Mouse (Mus musculus): Measurements from ENCODE around the gene Pced1a. TPM values are rescaled to one million over a fixed set of nuclear protein-coding genes. Genes with fewer than 3 reads are reported as not detected.

Pced1a gene
- polyA plus RNA-seq, 1 experiment from 2014 or later, result 12.3 TPM

Other genes with a start within 250 kb of the Pced1a start
- gene Snrpb, start 245.3 kb downstream of the Pced1a start, polyA plus RNA-seq (2014; fragmentation: Nextera tagmentation; extraction: Ambion mirVana), result 472 and 523 TPM in 2 replicates
- gene Tmc2, start 229.5 kb downstream of the Pced1a start, polyA plus RNA-seq (2014; fragmentation: Nextera tagmentation; extraction: Ambion mirVana), result not detected in 2 replicates
- 229 and 230 TPM in 2 replicates for gene Nop56, start 150.3 kb downstream of the Pced1a start, polyA plus RNA-seq (2014; fragmentation: Nextera tagmentation; extraction: Ambion mirVana)
- 159 and 166 TPM in 2 replicates for gene Idh3b, start 140.2 kb downstream of the Pced1a start, polyA plus RNA-seq (2014; fragmentation: Nextera tagmentation; extraction: Ambion mirVana)
- gene Ebf4, start 129.5 kb downstream of the Pced1a start, polyA plus RNA-seq (2014; fragmentation: Nextera tagmentation; extraction: Ambion mirVana), result 4.2 and 5.1 TPM in 2 replicates
- 94.8 and 106 TPM in 2 replicates for gene Cpxm1, start 27.1 kb downstream of the Pced1a start, polyA plus RNA-seq (2014; fragmentation: Nextera tagmentation; extraction: Ambion mirVana)
- gene Gm28372, start 19.5 kb downstream of the Pced1a start, polyA plus RNA-seq (2014; fragmentation: Nextera tagmentation; extraction: Ambion mirVana), result not detected in 2 replicates
- not detected in 2 replicates for gene 1700020A23Rik, start 19.4 kb downstream of the Pced1a start, polyA plus RNA-seq (2014; fragmentation: Nextera tagmentation; extraction: Ambion mirVana)
- gene Tmem239, start 18.2 kb downstream of the Pced1a start, polyA plus RNA-seq (2014; fragmentation: Nextera tagmentation; extraction: Ambion mirVana), result not detected in 2 replicates
- gene Vps16, start 362 bp downstream of the Pced1a start, polyA plus RNA-seq (2014; fragmentation: Nextera tagmentation; extraction: Ambion mirVana), result 51.6 and 66.0 TPM in 2 replicates
- gene Ptpra, start 25.6 kb upstream of the Pced1a start, polyA plus RNA-seq (2014; fragmentation: Nextera tagmentation; extraction: Ambion mirVana), result 111 and 115 TPM in 2 replicates
- gene Mrps26, start 139.0 kb upstream of the Pced1a start, polyA plus RNA-seq (2014; fragmentation: Nextera tagmentation; extraction: Ambion mirVana), result 88.6 and 91.7 TPM in 2 replicates
- gene Oxt, start 151.5 kb upstream of the Pced1a start, polyA plus RNA-seq (2014; fragmentation: Nextera tagmentation; extraction: Ambion mirVana), result not detected in 2 replicates
- not detected in 2 replicates for gene Avp, start 157.9 kb upstream of the Pced1a start, polyA plus RNA-seq (2014; fragmentation: Nextera tagmentation; extraction: Ambion mirVana)
- gene Fastkd5, start 205.3 kb upstream of the Pced1a start, polyA plus RNA-seq (2014; fragmentation: Nextera tagmentation; extraction: Ambion mirVana), result 14.7 and 15.4 TPM in 2 replicates
- 9.9 and 14.2 TPM in 2 replicates for gene Ubox5, start 205.3 kb upstream of the Pced1a start, polyA plus RNA-seq (2014; fragmentation: Nextera tagmentation; extraction: Ambion mirVana)
- 1.6 and 1.8 TPM in 2 replicates for gene Lzts3, start 218.1 kb upstream of the Pced1a start, polyA plus RNA-seq (2014; fragmentation: Nextera tagmentation; extraction: Ambion mirVana)
- gene Ddrgk1, start 240.0 kb upstream of the Pced1a start, polyA plus RNA-seq (2014; fragmentation: Nextera tagmentation; extraction: Ambion mirVana), result 55.9 and 63.8 TPM in 2 replicates
- gene Itpa, start 242.9 kb upstream of the Pced1a start, polyA plus RNA-seq (2014; fragmentation: Nextera tagmentation; extraction: Ambion mirVana), result 90.4 and 98.7 TPM in 2 replicates